Mouse (Mus musculus) thymus, adult 2 months (tissue): ENCODE results near the gene Vps37c.

Experiments
- CTCF ChIP-seq: fragments of 200-500 bp; IDR thresholded peaks from 2 replicates; pipeline ENCODE4 v1.5.1; 2012; ENCODE audit warnings: mild to moderate bottlenecking, control low read depth, low read length, moderate library complexity, borderline replicate concordance; ENCODE audit not compliant: control insufficient read depth, poor library complexity, insufficient read depth; ENCODE audit errors: extremely low read depth
- POLR2A ChIP-seq: fragments of 200-500 bp; IDR thresholded peaks from 2 replicates; pipeline ENCODE4 v1.6.1; 2012; ENCODE audit warnings: mild to moderate bottlenecking, low read length, control low read depth, moderate library complexity; ENCODE audit not compliant: control insufficient read depth, poor library complexity, insufficient read depth; ENCODE audit errors: extremely low read depth

DNA sequence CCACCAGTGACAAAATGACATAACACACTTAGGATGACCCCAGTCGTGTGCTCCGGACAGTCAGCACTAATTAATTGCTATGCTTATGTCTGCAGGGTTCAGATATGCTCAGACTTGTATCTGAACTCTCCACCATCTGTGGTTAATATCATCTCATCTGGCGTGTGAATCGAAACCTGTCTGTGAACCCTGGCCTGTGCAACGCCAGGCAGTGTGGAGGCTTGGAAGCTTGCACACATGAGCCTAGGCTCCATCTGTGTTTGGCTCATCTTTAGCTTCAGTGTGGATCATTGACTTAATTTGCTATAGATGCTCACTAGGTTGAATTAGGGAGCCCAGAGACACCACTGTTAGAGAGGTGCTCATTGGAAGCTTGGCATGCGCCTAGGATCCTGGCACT lies 73.9 kb downstream of the Vps37c start:
- no peak for TF ChIP-seq CTCF
- no peak for TF ChIP-seq POLR2A
